Mouse (Mus musculus) adrenal gland, postnatal 14 days (tissue): ENCODE measurements around the gene Ttc21a. TPM values are rescaled to one million over a fixed set of nuclear protein-coding genes. Genes with fewer than 3 reads are reported as not detected.
A peak's percentile ranks its signal among the peaks of the same experiment; 100 is the strongest.

Experiments used
- DNase-seq: peaks from one replicate; pipeline ENCODE4 v3.0.0; 2021; ENCODE audit warnings: mixed read lengths
- total RNA-seq: library from RNA; stranded (reverse); gene quantifications from 2 replicates; pipeline ENCODE4 v1.2.3, GENCODE M21; 2021

Gene Ttc21a
- total RNA-seq, 1 experiment from 2014 or later, result 0.11 TPM

- no peak for DNase-seq
Observed at GRCm38 (mm10) chr9:119941407-119941806, 4.0 kb downstream of the Ttc21a start.

- DNase-seq, result no peak
Observed at GRCm38 (mm10) chr9:119941861-119942260, 4.5 kb downstream of the Ttc21a start.

GRCm38 (mm10) chr9:119943326-119943725 lies 5.9 kb downstream of the Ttc21a start:
- DNase-seq, result no peak

GRCm38 (mm10) chr9:119945173-119945900 lies 7.9 kb downstream of the Ttc21a start:
- DNase-seq, result peak; percentile 64

GRCm38 (mm10) chr9:119948804-119949203 lies 11.4 kb downstream of the Ttc21a start:
- no peak for DNase-seq

- DNase-seq, result no peak
Observed at GRCm38 (mm10) chr9:119950434-119950833, 13.0 kb downstream of the Ttc21a start.

GRCm38 (mm10) chr9:119951388-119951787 lies 14.0 kb downstream of the Ttc21a start:
- DNase-seq, result no peak

GRCm38 (mm10) chr9:119958835-119959234 lies 21.4 kb downstream of the Ttc21a start:
- peak; percentile 55 for DNase-seq

GRCm38 (mm10) chr9:119962216-119962615 lies 24.8 kb downstream of the Ttc21a start:
- peak; percentile 41 for DNase-seq

GRCm38 (mm10) chr9:119962987-119963667 lies 25.7 kb downstream of the Ttc21a start:
- peak; percentile 91 for DNase-seq

GRCm38 (mm10) chr9:119964206-119964605 lies 26.8 kb downstream of the Ttc21a start:
- DNase-seq, result peak; percentile 25

- DNase-seq, result peak; percentile 37
Observed at GRCm38 (mm10) chr9:119965186-119965585, 27.8 kb downstream of the Ttc21a start.

- peak; percentile 52 for DNase-seq
Observed at GRCm38 (mm10) chr9:119966221-119966910, 29.0 kb downstream of the Ttc21a start.

- DNase-seq, result no peak
Observed at GRCm38 (mm10) chr9:119969811-119970210, 32.4 kb downstream of the Ttc21a start.

- DNase-seq, result peak; percentile 88
Observed at GRCm38 (mm10) chr9:119970221-119970620, 32.8 kb downstream of the Ttc21a start.

- peak; percentile 60 for DNase-seq
Observed at GRCm38 (mm10) chr9:119970763-119971656, 33.6 kb downstream of the Ttc21a start.

- DNase-seq, result peak; percentile 2
Observed at GRCm38 (mm10) chr9:119972166-119972565, 34.8 kb downstream of the Ttc21a start.

GRCm38 (mm10) chr9:119972582-119972981 lies 35.2 kb downstream of the Ttc21a start:
- DNase-seq, result peak; percentile 40

GRCm38 (mm10) chr9:119973281-119973680 lies 35.9 kb downstream of the Ttc21a start:
- no peak for DNase-seq

GRCm38 (mm10) chr9:119973869-119974520 lies 36.6 kb downstream of the Ttc21a start:
- DNase-seq, result peak; percentile 52

GRCm38 (mm10) chr9:119974609-119975008 lies 37.2 kb downstream of the Ttc21a start:
- peak; percentile 27 for DNase-seq
